Mouse (Mus musculus) embryonic facial prominence, embryonic 11.5 days (tissue): ENCODE measurements around the gene Vps18. TPM values are rescaled to one million over a fixed set of nuclear protein-coding genes. Genes with fewer than 3 reads are reported as not detected.
A peak's percentile ranks its signal among the peaks of the same experiment; 100 is the strongest.

Experiments used
- ATAC-seq: fragments of 200-750 bp; cut with Nextera tagmentation; replicated peaks from 2 replicates; pipeline ENCODE4 v1.8.0; 2017; ENCODE audit warnings: low read depth; ENCODE audit not compliant: insufficient number of reproducible peaks, low FRiP score, low TSS enrichment
- DNase-seq: peaks from one replicate; pipeline ENCODE4 v3.0.0-alpha.2; 2015; ENCODE audit warnings: low spot score
- H3K27ac ChIP-seq: fragments of 300-500 bp; sonication (generic); replicated peaks from 2 replicates; pipeline ENCODE4 v1.5.1; 2014; ENCODE audit warnings: mild to moderate bottlenecking, low read depth, low read length, control low read depth
- H3K27me3 ChIP-seq: fragments of 300-500 bp; sonication (generic); 2 replicates; pipeline ENCODE4 v1.6.1; 2014; ENCODE audit warnings: mild to moderate bottlenecking, low read length, moderate library complexity, mixed read lengths; ENCODE audit not compliant: control insufficient read depth, insufficient read depth
- H3K36me3 ChIP-seq: fragments of 300-500 bp; sonication (generic); replicated peaks from 2 replicates; pipeline ENCODE4 v1.6.1; 2014; ENCODE audit warnings: low read depth, mild to moderate bottlenecking, low read length, moderate library complexity, mixed read lengths; ENCODE audit not compliant: control insufficient read depth, insufficient read depth
- H3K4me1 ChIP-seq: fragments of 300-500 bp; sonication (generic); 2 replicates; pipeline ENCODE4 v1.6.1; 2014; ENCODE audit warnings: low read length, mixed read lengths; ENCODE audit not compliant: control insufficient read depth, insufficient read depth
- H3K4me2 ChIP-seq: fragments of 300-500 bp; sonication (generic); 2 replicates; pipeline ENCODE4 v1.6.1; 2014; ENCODE audit warnings: low read depth, mild to moderate bottlenecking, control low read depth, low read length, moderate library complexity
- H3K4me3 ChIP-seq: fragments of 300-500 bp; sonication (generic); 2 replicates; pipeline ENCODE4 v1.5.1; 2014; ENCODE audit warnings: low read depth, low read length, control low read depth
- H3K9ac ChIP-seq: fragments of 300-500 bp; sonication (generic); replicated peaks from 2 replicates; pipeline ENCODE4 v1.6.1; 2014; ENCODE audit warnings: mild to moderate bottlenecking, control low read depth, low read length
- H3K9me3 ChIP-seq: fragments of 300-500 bp; sonication (generic); replicated peaks from 2 replicates; pipeline ENCODE4 v1.6.1; 2016; ENCODE audit warnings: mild to moderate bottlenecking, low read length, inconsistent platforms, mixed read lengths; ENCODE audit not compliant: control insufficient read depth
- WGBS: fragments of 180-500 bp; shearing (Covaris S2); extraction: QIAGEN DNeasy Blood & Tissue Kit; methylation state at CpG from one replicate; pipeline ENCODE4 v1.1.7; 2014; 5-methylcytosine and 5-hydroxymethylcytosine counted together
- polyA plus RNA-seq: library from polyadenylated mRNA; unstranded; fragments of >200 nt; fragmentation: Nextera tagmentation; extraction: Ambion mirVana; gene quantifications from 2 replicates; pipeline ENCODE4 v1.2.1, GENCODE M21; 2014

The Vps18 gene
- polyA plus RNA-seq, 1 experiment from 2014 or later = 9.2 TPM

- 80% methylated on average over 1 of the region's 1 CpGs for WGBS
- Histone ChIP-seq H3K27me3 (peaks cover 13% of the 10 kb centered on the region), H3K27ac (no peak overlapping the region), H3K9ac (no peak overlapping the region), H3K4me1 (no peaks in the 10 kb centered on the region; the same call in 1 of the 2 replicates), H3K4me3 (no peak overlapping the region), H3K9me3 (no peaks in the 10 kb centered on the region), H3K4me2 (no peak overlapping the region), H3K36me3 (no peaks in the 10 kb centered on the region)
- no peak for ATAC-seq
- DNase-seq = no peak
These were observed 14.4 kb upstream of the Vps18 start for GRCm38 (mm10) chr2:119274126-119274525.

- no peak for DNase-seq
- WGBS = 80% methylated on average over 7 of the region's 7 CpGs
- ATAC-seq = no peak
- H3K4me2 ChIP-seq = no peak overlapping the region
- no peak overlapping the region for H3K4me3 ChIP-seq
- no peak overlapping the region for H3K9ac ChIP-seq
- no peaks in the 10 kb centered on the region for H3K36me3 ChIP-seq
- H3K4me1 ChIP-seq = no peaks in the 10 kb centered on the region
- H3K9me3 ChIP-seq = no peaks in the 10 kb centered on the region
- no peaks in the 10 kb centered on the region; the same call in 1 of the 2 replicates for H3K27me3 ChIP-seq
- H3K27ac ChIP-seq = no peak overlapping the region
These were observed 11.6 kb upstream of the Vps18 start for GRCm38 (mm10) chr2:119276926-119277325.

DNA sequence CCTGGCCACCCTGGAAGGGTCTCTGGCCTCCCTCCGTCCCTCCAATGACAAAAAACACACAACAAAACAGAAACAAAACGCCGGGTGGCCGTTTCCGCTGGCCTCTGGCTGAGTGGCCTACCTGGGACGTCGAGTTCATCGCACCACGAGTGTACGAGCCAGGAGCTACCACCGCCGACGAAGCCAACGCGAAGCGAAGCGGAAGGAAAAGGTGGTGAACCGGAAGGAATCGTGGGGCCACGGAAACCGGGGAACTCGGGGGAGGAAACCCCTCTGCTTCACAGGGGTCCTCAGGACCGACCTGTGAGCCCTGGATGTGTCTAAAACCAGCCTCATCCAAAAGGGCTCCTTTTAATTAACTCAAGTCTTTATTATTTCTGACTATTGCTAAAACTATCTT, 10.7 kb upstream of the Vps18 start:
- H3K4me3 ChIP-seq = no peak overlapping the region
- no peak overlapping the region for H3K9ac ChIP-seq
- 89% methylated on average over 23 of the region's 23 CpGs for WGBS
- H3K27me3 ChIP-seq = no peaks in the 10 kb centered on the region; the same call in 1 of the 2 replicates
- H3K4me1 ChIP-seq = no peaks in the 10 kb centered on the region
- ATAC-seq (no peak), DNase-seq (no peak)
- no peaks in the 10 kb centered on the region for H3K36me3 ChIP-seq
- no peak overlapping the region for H3K27ac ChIP-seq
- H3K4me2 ChIP-seq = no peak overlapping the region
- no peaks in the 10 kb centered on the region for H3K9me3 ChIP-seq

DNA sequence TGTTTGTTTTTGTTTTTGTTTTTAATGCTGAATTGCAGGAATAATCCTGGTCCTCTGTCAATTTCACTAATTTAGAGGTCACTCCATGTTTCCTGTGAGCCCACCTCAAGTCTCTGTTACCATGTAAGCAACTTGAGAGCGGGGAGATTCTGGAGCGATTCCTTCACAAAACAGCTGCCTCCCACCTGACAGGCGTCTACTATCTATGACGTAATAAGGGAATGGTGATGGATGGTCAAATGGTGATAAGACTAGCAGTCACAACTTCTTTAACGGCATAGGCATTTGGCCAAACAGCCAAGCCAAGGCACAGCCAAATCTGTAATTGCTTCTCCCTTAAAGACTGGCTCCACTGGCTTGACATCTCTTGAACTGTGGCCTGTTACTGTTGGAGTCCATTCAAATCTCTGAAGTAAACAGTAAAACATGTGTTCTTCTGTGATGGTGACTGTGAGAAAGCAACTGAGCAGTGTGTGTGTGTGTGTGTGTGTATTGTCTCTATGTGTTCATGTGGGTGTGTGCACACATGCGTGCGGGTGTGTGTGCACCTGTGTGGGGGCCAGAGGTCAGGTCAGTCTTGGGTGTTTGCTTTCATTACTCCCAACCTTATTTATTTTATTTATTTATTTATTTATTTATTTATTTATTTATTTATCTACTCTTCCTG, 6.5 kb upstream of the Vps18 start:
- 89% methylated on average over 7 of the region's 7 CpGs for WGBS

GRCm38 (mm10) chr2:119287372-119287771, 1.2 kb upstream of the Vps18 start:
- Histone ChIP-seq H3K9ac (no peak overlapping the region), H3K4me3 (no peak overlapping the region), H3K27me3 (no peaks in the 10 kb centered on the region), H3K4me2 (no peak overlapping the region), H3K4me1 (no peaks in the 10 kb centered on the region), H3K9me3 (no peaks in the 10 kb centered on the region), H3K27ac (no peak overlapping the region), H3K36me3 (peaks cover 2% of the 10 kb centered on the region)
- DNase-seq (no peak), ATAC-seq (no peak)
- WGBS = 89% methylated on average over 5 of the region's 5 CpGs

More for the DNA sequence above, 6.5 kb upstream of the Vps18 start:
- Histone ChIP-seq H3K4me3 (no peak overlapping the region), H3K27me3 (no peaks in the 10 kb centered on the region), H3K9me3 (no peaks in the 10 kb centered on the region), H3K27ac (no peak overlapping the region), H3K4me2 (no peak overlapping the region), H3K36me3 (no peaks in the 10 kb centered on the region), H3K9ac (no peak overlapping the region), H3K4me1 (no peaks in the 10 kb centered on the region)
- DNase-seq (no peak), ATAC-seq (no peak)

- WGBS = 3% methylated on average over 11 of the region's 11 CpGs
- Histone ChIP-seq H3K4me3 (peak overlapping the region; percentile 54), H3K4me1 (no peaks in the 10 kb centered on the region), H3K27me3 (no peaks in the 10 kb centered on the region), H3K9ac (peak overlapping the region; percentile 64), H3K4me2 (peak overlapping the region; percentile 48), H3K27ac (no peak overlapping the region), H3K9me3 (no peaks in the 10 kb centered on the region), H3K36me3 (peaks cover 2% of the 10 kb centered on the region)
- no peak for DNase-seq
- ATAC-seq = no peak
These were observed 475 bp downstream of the Vps18 start for GRCm38 (mm10) chr2:119289014-119289416.

DNA sequence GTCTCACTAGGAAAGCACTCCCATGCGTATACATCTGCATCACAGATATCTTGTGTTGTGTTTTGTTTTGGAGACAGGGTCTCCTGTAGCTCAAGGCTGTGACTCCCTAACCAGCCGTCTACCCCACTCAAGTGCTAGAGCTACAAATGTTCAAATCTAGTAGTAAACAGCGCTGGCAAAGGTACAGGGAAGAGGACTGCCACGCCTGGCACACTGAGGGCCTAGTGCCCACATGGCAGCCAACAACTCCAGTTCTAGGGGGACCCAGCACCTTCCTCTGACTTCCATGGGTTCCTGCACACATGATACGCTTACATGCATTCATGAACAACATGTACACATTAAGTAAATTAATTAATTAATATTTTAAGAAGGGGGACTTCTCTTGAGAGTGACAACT, 3.7 kb downstream of the Vps18 start:
- H3K4me1 ChIP-seq = no peaks in the 10 kb centered on the region
- no peak overlapping the region for H3K27ac ChIP-seq
- no peaks in the 10 kb centered on the region for H3K9me3 ChIP-seq
- WGBS = 85% methylated on average over 5 of the region's 5 CpGs
- H3K36me3 ChIP-seq = peaks cover 10% of the 10 kb centered on the region
- no peaks in the 10 kb centered on the region for H3K27me3 ChIP-seq
- no peak overlapping the region for H3K4me3 ChIP-seq
- no peak overlapping the region for H3K4me2 ChIP-seq
- DNase-seq (no peak), ATAC-seq (no peak)
- H3K9ac ChIP-seq = no peak overlapping the region

- WGBS = 94% methylated on average over 17 of the region's 17 CpGs
- no peak overlapping the region for H3K4me2 ChIP-seq
- no peak overlapping the region for H3K9ac ChIP-seq
- no peak overlapping the region for H3K27ac ChIP-seq
- no peaks in the 10 kb centered on the region for H3K9me3 ChIP-seq
- no peaks in the 10 kb centered on the region for H3K4me1 ChIP-seq
- no peak overlapping the region for H3K4me3 ChIP-seq
- no peak for ATAC-seq
- no peak for DNase-seq
- peaks cover 10% of the 10 kb centered on the region for H3K36me3 ChIP-seq
- no peaks in the 10 kb centered on the region for H3K27me3 ChIP-seq
These were observed 4.3 kb downstream of the Vps18 start for GRCm38 (mm10) chr2:119292852-119293251.
